Mouse (Mus musculus): ENCODE data around the gene Agk.

- TF ChIP-seq EP300 (IDR thresholded peaks at IDR 0.05) (no peak), CTCF (IDR thresholded peaks at IDR 0.05) (peak; percentile 41)
Measured at GRCm38 (mm10) chr6:40435151-40436046, 110.4 kb downstream of the Agk start.

Data from lung, postnatal 0 days (tissue).